Mouse (Mus musculus): Measurements from ENCODE around the gene Rftn2.

GRCm38 (mm10) chr1:55145556-55145955 is 81.0 kb downstream of the Rftn2 start:
- TF ChIP-seq CTCF (conservative IDR thresholded peaks at IDR 0.05; ENCODE audit: insufficient read depth, insufficient read length, low read depth, low read length) (no peak), POLR2A (IDR thresholded peaks at IDR 0.05; ENCODE audit: low read depth, low read length) (no peak)
